Mouse (Mus musculus) CH12.LX (cell line): Measurements from ENCODE around the gene Trim13. TPM values are rescaled to one million over a fixed set of nuclear protein-coding genes. Genes with fewer than 3 reads are reported as not detected.
A peak's percentile ranks its signal among the peaks of the same experiment; 100 is the strongest.

Experiments used
- DNase-seq: peaks from one replicate; pipeline ENCODE4 v3.0.0-alpha.2; 2013; ENCODE audit errors: extremely low read depth
- H3K27ac ChIP-seq: 2 replicates; pipeline ENCODE4 v1.5.1; 2012; ENCODE audit warnings: low read depth, mild to moderate bottlenecking, control low read depth, moderate library complexity; ENCODE audit not compliant: insufficient read depth
- H3K27me3 ChIP-seq: replicated peaks from 2 replicates; pipeline ENCODE3; 2012; ENCODE audit warnings: inconsistent platforms
- H3K36me3 ChIP-seq, 2 experiments: replicated peaks in 1 of 2; 2 replicates each; pipeline versions ENCODE3 to v1.6.1; 2012; ENCODE audit warnings: inconsistent platforms in 1 of 2, low read length in 1 of 2, mild to moderate bottlenecking in 1 of 2, mixed read lengths in 1 of 2, moderate library complexity in 1 of 2; ENCODE audit not compliant: control insufficient read depth in 1 of 2, insufficient read depth in 1 of 2
- H3K4me1 ChIP-seq, 2 experiments: 2 replicates each; pipeline ENCODE4 v1.6.1; 2012; ENCODE audit warnings: inconsistent platforms in 1 of 2, moderate library complexity in 1 of 2; ENCODE audit not compliant: insufficient read depth in 2 of 2, control insufficient read depth in 1 of 2
- H3K4me2 ChIP-seq: 2 replicates; pipeline ENCODE4 v1.6.1; 2012; ENCODE audit warnings: low read depth, mild to moderate bottlenecking, control low read depth; ENCODE audit not compliant: poor library complexity, insufficient read depth, severe bottlenecking
- H3K4me3 ChIP-seq, 3 experiments: fragments of 150-350 bp in 1 of 3; sonication (generic) in 1 of 3; replicated peaks in 1 of 3; 2 replicates each; pipeline versions ENCODE3 to v1.5.1; 2011 to 2012; ENCODE audit warnings: low read depth in 2 of 3, low read length in 2 of 3, mild to moderate bottlenecking in 2 of 3, moderate library complexity in 2 of 3, control low read depth in 1 of 3, improper control_type of control experiment in 1 of 3, inconsistent platforms in 1 of 3, mixed read lengths in 1 of 3; ENCODE audit not compliant: poor library complexity in 1 of 3
- H3K79me2 ChIP-seq: replicated peaks from 2 replicates; pipeline ENCODE4 v1.6.1; 2012; ENCODE audit warnings: mild to moderate bottlenecking, moderate library complexity; ENCODE audit not compliant: control insufficient read depth, poor library complexity, insufficient read depth, severe bottlenecking; ENCODE audit errors: extremely low read depth
- H3K9ac ChIP-seq: 2 replicates; pipeline ENCODE4 v1.6.1; 2012; ENCODE audit warnings: low read depth, mild to moderate bottlenecking, control low read depth, moderate library complexity; ENCODE audit not compliant: insufficient read depth
- H3K9me3 ChIP-seq: replicated peaks from 2 replicates; pipeline ENCODE3; 2012; ENCODE audit warnings: low read length, inconsistent platforms, mixed read lengths
- CTCF ChIP-seq, 2 experiments: IDR thresholded peaks in 1 of 2; conservative IDR thresholded peaks in 1 of 2; 2 replicates each; pipeline ENCODE4 v1.5.1; 2011 to 2012; ENCODE audit warnings: low read depth in 2 of 2, low read length in 2 of 2, improper control_type of control experiment in 1 of 2, inconsistent platforms in 1 of 2, mild to moderate bottlenecking in 1 of 2, moderate library complexity in 1 of 2
- E2F4 ChIP-seq: IDR thresholded peaks from 2 replicates; pipeline ENCODE4 v1.6.1; 2011; ENCODE audit warnings: low read depth, low read length, improper control_type of control experiment; ENCODE audit not compliant: insufficient replicate concordance
- EP300 ChIP-seq: IDR thresholded peaks from 2 replicates; pipeline ENCODE4 v1.6.1; 2011; ENCODE audit warnings: low read length, improper control_type of control experiment
- JUND ChIP-seq: conservative IDR thresholded peaks from 2 replicates; pipeline ENCODE4 v1.6.1; 2011; ENCODE audit warnings: low read depth, low read length, improper control_type of control experiment
- MAFK ChIP-seq: IDR thresholded peaks from 2 replicates; pipeline ENCODE4 v1.6.1; 2011; ENCODE audit warnings: low read length, improper control_type of control experiment; ENCODE audit not compliant: insufficient replicate concordance
- MAZ ChIP-seq: IDR thresholded peaks from 2 replicates; pipeline ENCODE4 v1.6.1; 2012; ENCODE audit warnings: low read depth, mild to moderate bottlenecking, inconsistent platforms, low read length, improper control_type of control experiment, moderate library complexity
- MYC ChIP-seq: IDR thresholded peaks from 2 replicates; pipeline ENCODE4 v1.6.1; 2011; ENCODE audit warnings: low read depth, mild to moderate bottlenecking, improper control_type of control experiment, low read length
- PAX5 ChIP-seq: IDR thresholded peaks from 2 replicates; pipeline ENCODE4 v1.6.1; 2012; ENCODE audit warnings: low read length, inconsistent platforms, mixed read lengths
- POLR2AphosphoS2 ChIP-seq: IDR thresholded peaks from 2 replicates; pipeline ENCODE4 v1.6.1; 2011; ENCODE audit warnings: low read depth, low read length, improper control_type of control experiment
- SMC3 ChIP-seq: IDR thresholded peaks from 2 replicates; pipeline ENCODE4 v1.6.1; 2011; ENCODE audit warnings: low read depth, low read length, improper control_type of control experiment
- TBP ChIP-seq: conservative IDR thresholded peaks from 2 replicates; pipeline ENCODE4 v1.6.1; 2011; ENCODE audit warnings: low read depth, low read length, improper control_type of control experiment
- TCF12 ChIP-seq: IDR thresholded peaks from 2 replicates; pipeline ENCODE4 v1.6.1; 2014; ENCODE audit warnings: low read depth, mild to moderate bottlenecking, inconsistent platforms, low read length, improper control_type of control experiment
- UBTF ChIP-seq: IDR thresholded peaks from 2 replicates; pipeline ENCODE4 v1.6.1; 2012; ENCODE audit warnings: low read depth, mild to moderate bottlenecking, inconsistent platforms, low read length, improper control_type of control experiment, moderate library complexity
- USF2 ChIP-seq: conservative IDR thresholded peaks from 2 replicates; pipeline ENCODE4 v1.6.1; 2011; ENCODE audit warnings: low read depth, low read length, improper control_type of control experiment
- dilution Hi-C: fragments of 300-500 bp; cut with MboI; formaldehyde crosslinking; loops from 2 replicates; pipeline ENCODE4 v1.14.3; 2020; ENCODE audit warnings: low sequenced_read_pairs; ENCODE audit not compliant: extremely low pct_unique_long_range_greater_than_20kb, extremely low pct_ligation_motif_present
- in situ Hi-C: fragments of 300-500 bp; cut with MboI; formaldehyde crosslinking; loops from 3 replicates; pipeline ENCODE4 v1.14.3; 2019; ENCODE audit warnings: low sequenced_read_pairs, low pct_ligation_motif_present, low pct_unique_long_range_greater_than_20kb, mixed read lengths
- polyA plus RNA-seq: library from polyadenylated mRNA; unstranded; fragments of >175 nt; gene quantifications from 2 replicates; pipeline ENCODE4 v1.2.1, GENCODE M21; 2012; ENCODE audit warnings: low read depth; ENCODE audit not compliant: insufficient read length
- total RNA-seq, 2 experiments: library from RNA; depleted of rRNA; stranded (reverse); fragments of 300-350 nt in 1 of 2; fragments of >200 nt in 1 of 2; gene quantifications; 2 replicates each; pipeline ENCODE4 v1.2.3; 2012 to 2014

The Trim13 gene
- total and polyA plus RNA-seq, 3 experiments: 3.2 to 7.9 (median 5.7) TPM

DNA sequence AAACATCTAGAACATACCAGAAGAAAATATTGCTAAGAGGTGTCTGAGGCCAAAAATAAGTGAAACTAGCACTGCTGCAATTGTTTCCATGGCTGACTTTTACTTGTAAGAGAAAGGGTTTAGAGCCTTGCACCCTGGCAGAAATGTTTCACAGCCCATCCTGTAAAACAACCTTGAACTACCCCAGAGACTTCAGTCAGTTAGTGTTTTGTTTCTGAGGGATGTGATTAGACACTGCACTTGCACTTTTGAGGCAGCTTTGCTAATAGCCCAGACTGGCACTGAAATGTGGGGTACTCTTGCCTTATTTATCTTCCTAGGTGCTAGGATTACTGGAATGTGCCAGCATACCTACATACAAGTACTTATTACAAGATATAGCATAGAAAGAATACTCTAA is 37.9 kb downstream of the Trim13 start:
- TF ChIP-seq TBP: no peak
- TF ChIP-seq SMC3: no peak
- no peak for TF ChIP-seq JUND
- no peak for TF ChIP-seq E2F4
- TF ChIP-seq TCF12: no peak
- TF ChIP-seq MYC: no peak
- no peak for TF ChIP-seq CTCF (conservative IDR thresholded peaks at IDR 0.05 in 1 of 2, IDR thresholded peaks at IDR 0.05 in 1 of 2; ENCODE audit: low read depth in 2 of 2, low read length in 2 of 2)
- no peak for TF ChIP-seq POLR2AphosphoS2
- no peak for TF ChIP-seq UBTF
- no peak for TF ChIP-seq MAFK
- dilution Hi-C loops: no loop called here

DNA sequence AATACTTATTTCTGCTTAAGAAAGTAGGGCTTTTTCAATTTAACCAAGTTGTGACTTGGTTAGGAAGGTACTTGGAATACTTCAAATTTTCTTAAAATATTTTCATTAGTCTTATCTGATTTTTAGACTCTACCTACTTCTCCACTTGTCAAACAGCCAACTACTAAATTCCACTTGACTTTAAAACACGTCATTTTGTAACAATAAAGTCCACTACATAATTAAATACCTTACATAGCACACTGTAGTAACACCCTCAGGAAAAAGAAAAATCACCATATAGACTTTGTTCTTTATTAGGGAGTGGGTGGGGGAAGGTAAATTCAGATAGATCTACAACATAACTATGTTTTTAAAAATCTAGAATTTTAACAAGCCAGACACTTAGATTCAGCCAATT is 44.6 kb downstream of the Trim13 start:
- H3K27me3 ChIP-seq: no peaks in the 10 kb centered on the region
- H3K79me2 ChIP-seq: peaks cover 17% of the 10 kb centered on the region
- H3K9me3 ChIP-seq: no peaks in the 10 kb centered on the region
- dilution Hi-C loops: no loop called here
- H3K4me2 ChIP-seq: no peak overlapping the region
- DNase-seq: no peak
- in situ Hi-C loops: no loop called here
- H3K4me3 ChIP-seq: no peak overlapping the region
- no peak for TF ChIP-seq SMC3
- no peak for TF ChIP-seq MAZ
- no peak for TF ChIP-seq USF2
- H3K27ac ChIP-seq: no peak overlapping the region
- no peak overlapping the region for H3K9ac ChIP-seq
- H3K4me1 ChIP-seq: no peaks in the 10 kb centered on the region
- peaks cover 0 to 4% of the 10 kb centered on the region in 2 experiments for H3K36me3 ChIP-seq

More for the DNA sequence above, 37.9 kb downstream of the Trim13 start:
- Histone ChIP-seq H3K4me1 (0 out of 4 replicates have a peak, but pooled peaks cover 0 to 3% of the 10 kb centered on the region in 2 experiments), H3K9ac (no peak overlapping the region), H3K4me3 (no peak overlapping the region), H3K79me2 (peaks cover 13% of the 10 kb centered on the region), H3K27ac (no peak overlapping the region), H3K36me3 (peaks cover 5 to 45% of the 10 kb centered on the region in 2 experiments), H3K4me2 (no peak overlapping the region), H3K27me3 (no peaks in the 10 kb centered on the region), H3K9me3 (no peaks in the 10 kb centered on the region)
- in situ Hi-C loops: no loop called here
- no peak for DNase-seq

DNA sequence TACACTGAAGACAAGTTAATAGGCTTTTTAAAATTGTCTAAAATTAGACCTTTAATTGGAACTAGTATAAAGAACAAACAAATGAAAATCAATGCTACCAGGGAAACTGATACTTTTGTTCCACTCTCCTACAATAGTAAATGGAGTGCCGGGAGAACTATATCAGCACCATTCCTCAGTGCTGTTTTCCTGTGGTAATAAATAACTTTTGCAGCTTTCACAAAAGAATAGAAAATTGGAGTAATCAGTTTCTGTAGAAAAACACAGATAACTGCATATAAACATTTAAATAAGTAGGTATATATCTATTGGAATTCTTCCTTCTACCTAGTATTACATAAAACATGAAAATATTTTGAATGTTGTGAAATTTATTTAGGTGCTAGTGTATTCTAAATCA is 47.5 kb downstream of the Trim13 start:
- Histone ChIP-seq H3K27me3 (no peaks in the 10 kb centered on the region), H3K9ac (no peak overlapping the region; the same call in 1 of the 2 replicates), H3K4me1 (peaks cover 0 to 4% of the 10 kb centered on the region in 2 experiments; a peak in 2 of 4 replicates), H3K4me2 (no peak overlapping the region; the same call in 1 of the 2 replicates), H3K4me3 (peak overlapping the region in 2 of 3 experiments; percentile 12 to 15), H3K36me3 (no peaks in the 10 kb centered on the region), H3K27ac (no peak overlapping the region), H3K9me3 (no peaks in the 10 kb centered on the region), H3K79me2 (peaks cover 30% of the 10 kb centered on the region)
- dilution Hi-C loops: no loop called here
- DNase-seq: no peak
- TF ChIP-seq EP300 (no peak), PAX5 (no peak)
- in situ Hi-C loops: loop anchor here (5.0 kb wide), 1 partner anchor 37 kb away; no protein-coding TSS in a partner anchor
